Mouse (Mus musculus): Measurements from ENCODE around the gene Dgkz.

Gene Dgkz

DNA sequence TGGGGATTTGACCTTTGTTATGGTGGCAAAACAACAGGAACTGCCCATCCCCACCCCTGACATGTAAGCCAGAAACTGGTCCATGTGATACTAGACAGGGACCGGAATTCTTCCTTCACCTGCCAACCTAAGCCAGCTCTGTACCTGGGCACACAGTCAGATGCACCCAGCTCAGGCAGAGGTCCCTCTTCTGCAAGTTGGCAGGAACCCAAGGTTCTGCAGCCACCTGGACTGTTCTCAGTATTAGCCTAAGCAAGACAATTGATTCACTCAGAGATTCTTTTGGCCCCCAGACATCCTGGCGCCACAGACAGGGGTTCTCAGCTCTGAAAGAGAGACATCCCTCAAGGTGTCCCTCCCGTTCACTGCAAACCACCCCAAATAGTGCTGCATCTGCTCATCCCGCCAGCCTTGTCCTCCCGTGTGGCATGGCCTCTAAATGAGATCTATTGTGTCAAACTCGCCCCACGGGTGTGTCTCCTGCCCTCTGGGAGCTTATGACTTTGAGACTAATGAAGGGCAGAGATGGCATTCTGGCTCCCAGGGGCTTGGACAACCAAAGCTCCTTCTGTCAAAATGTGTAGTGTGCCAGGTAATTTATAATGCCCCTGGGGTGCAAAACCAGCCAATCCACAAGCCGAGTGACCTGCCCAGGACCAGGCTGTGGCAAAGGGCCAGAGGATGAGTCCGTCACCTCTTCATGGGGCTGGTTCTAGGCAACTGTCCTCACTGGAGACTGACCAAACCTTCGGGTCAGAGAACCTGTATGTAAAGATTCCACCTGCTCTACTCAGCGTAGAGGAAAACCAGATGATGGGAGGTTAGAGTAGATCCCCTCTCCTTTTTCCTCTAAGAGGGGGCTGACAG is 15.9 kb downstream of the Dgkz start:
- DNase-seq = peak; percentile 86

DNA sequence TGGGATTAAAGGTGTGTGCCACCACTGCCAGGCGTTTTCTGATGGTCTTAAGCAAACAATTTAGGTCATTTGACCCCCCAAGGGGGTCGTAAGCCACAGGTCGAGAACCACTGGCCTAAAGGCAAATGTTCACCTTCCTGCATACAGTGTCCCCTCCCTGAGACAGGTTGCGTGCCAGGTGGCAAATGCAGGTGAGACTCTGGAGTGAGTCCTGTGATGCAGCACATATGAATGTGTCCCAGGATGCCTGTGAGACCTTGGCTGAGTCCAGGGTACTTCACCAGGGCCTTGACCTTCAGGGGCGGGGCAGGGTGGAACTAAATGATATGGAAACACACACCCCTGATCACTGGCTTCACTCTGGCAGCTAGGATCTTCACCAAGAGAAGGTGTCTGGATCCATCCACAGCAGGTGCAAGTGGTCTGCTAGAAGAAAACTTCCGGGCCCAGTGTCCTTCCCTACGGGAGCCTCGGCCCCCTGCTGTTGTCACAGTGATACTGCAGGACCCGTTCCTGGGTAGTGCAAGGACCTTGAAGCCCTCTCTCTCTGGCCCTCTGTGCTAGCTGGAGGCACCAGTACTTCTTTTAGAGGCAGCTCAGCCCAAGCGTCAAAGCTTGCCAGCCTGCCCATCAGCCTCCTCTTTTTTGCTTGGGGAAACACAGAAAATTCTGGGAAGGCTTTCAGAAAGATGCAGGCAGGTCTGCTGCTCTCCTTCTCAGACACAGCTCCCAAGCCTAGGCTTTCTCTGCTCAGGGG is 16.8 kb downstream of the Dgkz start:
- DNase-seq = peak; percentile 60

DNA sequence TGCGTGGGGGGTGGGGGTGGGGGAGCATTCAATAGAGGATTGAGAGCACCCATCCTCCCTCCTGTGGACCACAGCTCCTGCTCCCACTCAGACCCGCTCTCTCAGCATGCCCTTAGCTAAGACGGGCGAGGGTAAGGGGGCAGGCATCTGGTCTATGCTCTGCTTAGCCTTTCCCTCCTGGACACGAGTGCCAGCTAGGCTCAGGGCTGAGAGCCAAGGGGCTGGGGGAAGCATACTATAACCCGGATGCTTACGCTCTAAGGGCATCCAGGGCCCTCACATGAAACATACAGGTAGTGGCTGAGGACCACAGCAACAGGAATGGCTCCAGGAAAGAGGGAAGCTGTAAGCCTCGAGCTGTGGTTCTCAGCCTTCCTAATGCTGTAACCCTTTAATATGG is 17.6 kb downstream of the Dgkz start:
- no peak for DNase-seq

DNA sequence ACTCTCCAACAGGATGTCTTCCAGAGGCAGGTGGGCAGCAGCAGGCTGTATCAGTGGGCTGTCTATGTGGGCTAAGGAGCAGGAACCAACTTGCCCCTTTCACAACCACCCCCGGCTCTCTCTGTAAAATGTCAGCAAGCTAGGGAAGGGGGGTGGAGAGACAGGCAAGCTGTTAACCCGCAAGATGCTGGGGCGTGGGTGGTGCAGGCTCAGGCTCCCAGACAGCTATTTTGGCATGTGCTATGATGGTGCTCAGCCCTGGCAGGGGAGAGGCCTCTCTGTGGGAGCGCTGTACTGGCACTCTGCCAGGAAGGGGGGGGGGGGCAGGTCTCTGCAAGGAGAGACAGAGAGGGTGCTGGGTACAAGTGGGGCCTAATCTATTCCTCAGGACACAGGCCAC is 18.6 kb downstream of the Dgkz start:
- DNase-seq = no peak

DNA sequence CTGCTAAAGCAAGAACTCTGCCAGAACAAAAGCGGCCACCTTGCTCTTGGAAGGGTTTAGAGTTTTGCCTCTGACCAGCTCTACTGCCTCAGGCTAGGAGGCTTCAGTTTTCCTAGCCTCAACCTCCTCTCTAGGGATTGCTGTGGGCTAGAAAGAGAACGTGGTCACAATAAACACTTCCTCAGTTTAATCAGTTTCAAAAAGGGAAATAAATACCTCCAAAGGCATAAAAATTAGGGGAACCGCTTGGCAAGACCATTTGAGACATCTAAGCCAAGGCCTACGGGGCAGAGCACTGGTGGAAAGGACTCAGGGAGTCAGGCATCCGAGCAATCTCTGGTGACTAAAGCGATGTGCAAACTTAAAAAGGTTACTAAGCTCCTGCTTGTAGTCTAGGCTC is 19.8 kb downstream of the Dgkz start:
- DNase-seq = no peak

DNA sequence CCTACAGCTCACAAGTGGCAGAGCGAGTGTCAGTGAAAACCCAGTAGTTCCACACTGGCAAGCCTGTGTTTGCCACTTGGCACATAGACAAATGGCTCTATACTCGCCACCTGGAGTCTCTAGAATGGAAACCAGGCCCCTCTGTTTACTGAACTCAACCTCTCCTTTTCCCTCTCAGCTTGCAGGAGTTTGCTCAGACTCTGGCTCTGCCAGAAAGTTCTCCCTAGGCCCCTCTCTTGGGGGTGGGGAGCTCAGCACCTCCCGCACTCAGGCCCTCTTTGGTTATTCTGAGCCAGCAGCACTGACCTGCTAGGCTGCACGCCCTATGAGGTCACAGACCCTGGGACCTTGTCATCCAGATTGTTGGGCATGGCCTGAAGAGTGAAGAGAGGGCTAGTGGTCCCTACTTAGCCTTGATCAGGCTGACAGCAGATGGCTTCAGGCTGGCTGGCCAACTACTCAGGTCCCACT is 20.5 kb downstream of the Dgkz start:
- no peak for DNase-seq

DNA sequence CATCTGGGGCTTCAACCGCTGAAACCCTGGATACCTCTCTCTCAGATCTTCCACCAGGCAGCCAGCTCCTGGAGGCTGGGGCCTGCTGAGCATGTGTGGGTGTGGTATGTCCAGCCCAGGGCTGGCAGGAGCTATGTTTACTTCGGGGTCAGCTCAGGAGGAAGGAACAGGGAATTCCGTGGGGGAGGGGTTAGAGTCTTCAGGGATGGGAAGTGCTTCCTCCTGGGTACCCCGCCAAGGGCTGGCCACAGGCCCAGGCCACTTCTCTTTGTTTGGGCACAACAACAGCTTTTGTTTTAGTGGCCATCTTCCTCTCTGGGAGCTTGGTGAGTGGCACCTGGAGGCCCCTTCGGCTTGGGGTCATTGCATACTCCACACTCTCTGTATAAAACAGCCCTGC is 21.8 kb downstream of the Dgkz start:
- DNase-seq = peak; percentile 54

DNA sequence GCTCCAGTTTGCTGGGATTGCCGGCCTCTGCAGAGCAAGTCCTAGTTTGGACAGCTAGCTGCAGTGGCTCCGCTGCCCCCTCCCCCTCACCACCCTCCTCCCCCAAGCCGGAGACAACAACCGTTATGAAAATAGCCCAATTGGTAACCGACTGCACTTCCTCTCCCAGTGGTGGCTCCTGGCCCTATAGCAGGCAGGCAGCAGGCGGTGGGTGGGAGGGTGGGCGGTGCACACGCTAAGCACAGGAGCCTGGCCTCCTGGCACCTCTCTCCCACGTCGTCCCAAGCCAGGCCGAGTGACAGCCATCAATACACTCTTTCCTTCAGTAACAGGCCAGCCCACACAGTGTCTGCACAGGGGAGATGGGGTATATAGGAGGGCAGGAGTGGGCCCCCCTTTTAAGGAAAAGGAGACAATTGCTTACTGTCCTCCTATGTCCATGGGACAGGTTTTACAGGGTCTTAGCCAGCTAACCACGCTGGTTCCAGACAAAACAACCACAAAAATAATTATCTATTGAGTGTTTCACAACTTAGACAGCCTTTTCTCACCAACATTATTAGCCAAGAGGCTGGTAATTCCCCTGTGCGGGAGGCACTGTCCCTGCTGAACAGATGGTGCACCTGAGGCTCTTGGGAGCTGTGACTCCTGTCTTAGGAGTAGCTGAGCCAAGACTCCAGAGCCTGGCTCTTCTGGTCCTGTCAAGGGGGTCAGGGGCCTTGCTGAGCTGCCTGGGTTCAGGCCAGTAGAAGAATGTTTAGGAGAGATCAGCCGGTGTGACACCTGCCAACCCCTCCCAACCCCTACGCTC is 25.2 kb downstream of the Dgkz start:
- DNase-seq = peak; percentile 76

DNA sequence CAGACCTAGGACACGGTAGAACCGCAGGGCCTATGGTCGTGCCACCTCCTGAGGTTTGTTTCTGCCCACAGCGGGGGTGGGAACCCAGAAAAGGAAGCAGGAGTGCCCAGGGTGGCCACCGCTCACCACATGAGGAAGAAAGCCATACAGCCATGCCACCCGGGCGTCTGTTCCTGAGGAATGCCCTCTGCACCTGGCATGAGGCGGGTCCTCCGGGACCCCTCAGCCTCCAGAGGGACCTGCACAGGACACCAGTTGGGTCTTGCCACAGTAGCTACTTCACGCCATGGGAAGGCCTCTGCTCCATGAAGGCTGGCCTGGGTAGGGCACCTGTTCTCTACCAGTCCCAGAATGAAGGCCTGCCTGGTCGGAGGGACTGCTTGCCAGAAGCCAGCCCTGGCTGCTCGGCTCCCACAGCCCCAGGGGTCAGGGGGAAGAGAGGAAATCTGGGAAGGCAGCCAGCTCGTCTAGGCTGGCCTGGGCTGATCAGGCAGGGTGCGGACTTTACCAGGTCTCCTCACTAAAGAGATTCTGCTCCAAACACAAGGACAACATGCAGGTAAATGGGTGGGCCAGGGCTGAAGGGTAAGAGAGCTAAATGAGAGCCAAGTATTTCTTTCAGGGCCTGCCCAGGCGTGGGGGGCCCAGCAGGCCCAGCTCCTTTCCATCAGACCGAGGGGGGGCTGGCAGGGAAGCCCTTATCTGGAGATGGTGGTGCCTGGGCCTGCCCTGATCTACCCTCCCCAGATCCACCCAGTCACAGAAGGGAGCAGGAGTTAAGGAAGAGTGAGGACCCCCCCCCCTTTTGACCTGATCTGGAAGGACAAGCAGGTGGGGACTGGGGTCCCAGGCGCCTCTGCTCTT is 26.0 kb downstream of the Dgkz start:
- DNase-seq = peak; percentile 75

DNA sequence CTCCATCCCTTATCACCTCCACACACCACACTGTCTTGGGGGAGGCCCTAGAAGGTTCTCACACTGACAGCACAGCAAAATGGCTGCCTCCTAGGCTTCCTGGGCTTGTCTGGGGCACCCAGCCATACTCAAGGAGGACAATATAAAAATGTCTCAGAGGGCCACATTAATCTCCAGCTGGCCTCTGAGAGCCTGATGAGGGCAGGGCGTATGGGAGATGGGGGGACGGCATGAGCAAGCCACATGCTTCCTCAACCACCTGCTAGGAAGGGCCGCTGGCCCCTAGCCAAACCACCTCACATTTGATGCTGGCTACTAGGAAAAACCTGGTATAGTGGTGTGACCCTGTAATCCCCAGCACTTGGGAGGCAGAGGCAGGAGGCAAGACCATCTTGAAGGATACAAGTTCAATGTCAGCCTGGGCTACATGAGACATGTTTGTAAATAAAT is 26.8 kb downstream of the Dgkz start:
- DNase-seq = peak; percentile 58

DNA sequence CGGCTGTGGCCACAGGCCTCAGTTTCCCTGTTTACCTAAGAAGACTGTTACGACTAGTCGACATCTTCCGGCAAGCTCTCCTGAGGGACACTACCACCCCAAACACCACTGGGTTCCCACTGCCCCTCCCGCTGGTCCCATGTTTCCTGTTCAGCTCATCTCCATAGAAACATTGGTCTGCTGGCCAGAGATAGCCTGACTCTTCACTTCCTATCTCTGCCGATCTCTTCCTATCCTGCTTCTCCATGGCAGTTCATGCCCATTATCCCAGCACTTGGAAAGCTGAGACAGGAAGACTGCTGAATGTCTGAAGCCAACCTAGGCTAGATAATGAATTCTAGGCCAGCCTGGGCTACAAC is 27.5 kb downstream of the Dgkz start:
- DNase-seq = no peak

DNA sequence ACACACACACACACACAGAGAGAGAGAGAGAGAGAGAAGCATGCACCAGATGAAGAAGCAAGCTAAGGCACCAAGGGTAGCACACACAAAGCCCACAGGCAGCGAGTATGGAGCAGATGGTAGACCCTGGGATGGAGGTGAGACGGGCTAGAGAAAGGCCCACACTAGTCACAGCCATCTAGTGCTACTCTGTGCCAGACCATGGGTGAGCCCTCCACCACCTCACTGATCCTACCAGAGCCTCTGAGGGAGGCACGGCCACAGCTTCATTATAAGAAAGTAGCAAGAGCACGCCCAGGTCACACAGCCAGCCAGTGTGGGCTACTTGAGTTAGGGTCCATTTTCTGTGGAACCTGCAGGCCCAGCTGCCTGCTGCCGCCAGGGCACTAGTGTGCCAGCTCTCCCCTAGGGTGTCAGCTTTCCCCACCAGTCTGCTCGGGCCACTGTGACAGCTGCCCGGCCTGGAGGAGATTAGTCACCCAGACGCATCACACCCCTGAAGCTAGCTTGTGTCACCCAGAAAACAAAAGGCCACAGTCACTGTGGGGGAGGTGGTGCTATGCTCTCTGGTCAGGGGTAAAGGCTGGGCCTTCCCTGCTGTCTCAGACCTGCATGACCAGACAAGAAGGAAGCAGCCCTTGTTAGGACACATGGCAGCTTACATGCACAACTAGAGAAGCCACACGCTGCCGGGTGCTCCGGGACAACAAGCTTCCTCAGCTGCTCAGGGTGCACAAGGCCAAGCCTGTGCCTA is 28.1 kb downstream of the Dgkz start:
- peak; percentile 52 for DNase-seq

DNA sequence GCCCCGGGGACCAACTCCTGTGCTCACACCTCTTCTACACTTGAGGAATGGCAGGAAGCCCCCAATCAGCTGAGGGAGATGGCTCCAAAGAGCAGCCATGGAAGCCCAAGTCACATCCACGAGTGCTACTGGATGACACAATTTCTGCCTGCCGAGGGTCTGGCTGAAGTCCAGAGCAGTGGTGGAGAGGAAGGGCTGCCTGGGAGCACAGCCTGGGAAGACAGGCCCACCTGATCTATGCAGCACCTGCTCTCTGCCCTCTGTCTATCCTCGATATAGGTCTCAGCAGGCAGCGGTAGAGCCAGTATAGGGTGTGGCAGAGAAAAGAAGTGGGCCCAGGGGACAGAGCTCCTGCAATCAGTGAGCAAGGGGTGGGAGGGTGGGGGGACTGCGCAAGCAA is 28.8 kb downstream of the Dgkz start:
- no peak for DNase-seq

DNA sequence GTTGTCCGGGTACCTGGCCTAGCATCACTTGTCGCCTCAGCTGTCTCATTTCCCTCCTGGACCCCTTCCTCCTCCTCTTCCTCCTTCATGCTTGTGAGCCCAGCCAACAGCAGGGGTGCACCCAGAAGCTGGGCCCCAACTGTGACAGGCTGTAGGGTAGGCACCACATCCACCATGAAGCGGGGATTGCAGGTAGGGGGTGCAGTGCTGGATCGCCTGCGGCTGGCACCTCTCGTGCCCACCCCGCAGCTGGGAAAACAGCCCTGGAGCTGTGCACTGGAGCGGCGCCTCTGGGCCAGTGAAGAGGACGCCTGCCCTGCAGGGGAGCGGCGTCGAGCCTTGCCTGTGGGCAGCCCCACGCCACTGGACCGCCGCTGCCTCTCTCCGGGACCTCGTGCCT is 30.2 kb downstream of the Dgkz start, which contains the start of gene Gm9821:
Gene Gm9821, plus strand, starts transcription at position 221 of the 400 bp plus-strand sequence.
- no peak for DNase-seq

DNA sequence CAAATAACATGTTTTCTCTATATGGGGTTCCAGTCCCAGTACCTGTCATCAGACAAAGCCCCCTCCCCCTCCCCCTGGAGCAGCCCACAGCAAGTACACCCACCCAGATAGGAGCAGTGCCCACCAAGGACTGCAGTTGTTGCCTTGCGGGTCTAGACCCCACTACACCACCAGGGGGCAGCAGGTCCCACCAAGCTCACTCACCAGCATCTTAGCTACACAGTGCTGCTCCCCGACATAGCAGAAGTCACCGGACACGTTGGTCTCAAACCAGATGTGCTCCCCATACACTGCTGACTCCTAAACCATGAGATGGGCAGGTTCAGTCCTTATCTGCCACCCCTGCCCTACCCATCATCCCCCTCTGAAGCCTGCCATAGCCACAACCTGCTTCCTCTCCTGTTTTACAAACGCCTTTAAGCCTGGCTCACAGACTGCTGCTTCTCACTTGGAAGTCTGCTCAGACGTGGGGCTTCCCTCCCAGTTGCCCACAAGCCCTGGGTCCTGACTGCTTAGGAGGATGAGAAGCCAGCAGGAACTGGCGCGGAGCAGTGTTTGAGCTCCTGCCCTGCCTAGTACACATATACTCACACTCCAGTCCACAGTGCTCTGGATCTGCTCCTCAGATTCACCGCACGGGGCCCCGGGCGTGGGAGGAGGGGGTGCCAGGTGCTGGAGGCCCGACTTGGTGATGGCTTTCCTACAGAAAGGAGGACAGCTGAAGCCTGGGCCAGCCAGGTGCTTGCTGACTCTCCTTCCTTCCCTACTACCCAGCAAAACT is 31.3 kb downstream of the Dgkz start:
- DNase-seq = peak; percentile 82

DNA sequence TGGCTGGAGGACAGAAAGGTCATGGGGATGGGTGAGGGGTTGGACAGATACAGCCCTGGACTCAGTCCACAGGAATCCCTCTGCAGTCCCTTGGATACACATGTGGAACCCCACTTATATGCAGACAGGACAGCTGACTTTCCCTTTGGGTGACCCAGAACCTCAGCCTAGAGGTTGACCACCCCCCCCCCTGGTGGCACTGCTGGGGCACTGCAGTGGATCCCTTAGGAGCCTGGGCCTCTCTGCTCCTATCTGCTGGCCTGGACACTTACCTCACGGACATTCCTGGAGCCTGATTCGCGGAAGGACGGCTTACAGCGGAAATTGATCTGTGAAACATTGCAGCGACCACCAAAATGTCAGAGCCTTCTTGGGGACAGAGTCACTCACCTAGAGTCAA is 33.3 kb downstream of the Dgkz start:
- no peak for DNase-seq

DNA sequence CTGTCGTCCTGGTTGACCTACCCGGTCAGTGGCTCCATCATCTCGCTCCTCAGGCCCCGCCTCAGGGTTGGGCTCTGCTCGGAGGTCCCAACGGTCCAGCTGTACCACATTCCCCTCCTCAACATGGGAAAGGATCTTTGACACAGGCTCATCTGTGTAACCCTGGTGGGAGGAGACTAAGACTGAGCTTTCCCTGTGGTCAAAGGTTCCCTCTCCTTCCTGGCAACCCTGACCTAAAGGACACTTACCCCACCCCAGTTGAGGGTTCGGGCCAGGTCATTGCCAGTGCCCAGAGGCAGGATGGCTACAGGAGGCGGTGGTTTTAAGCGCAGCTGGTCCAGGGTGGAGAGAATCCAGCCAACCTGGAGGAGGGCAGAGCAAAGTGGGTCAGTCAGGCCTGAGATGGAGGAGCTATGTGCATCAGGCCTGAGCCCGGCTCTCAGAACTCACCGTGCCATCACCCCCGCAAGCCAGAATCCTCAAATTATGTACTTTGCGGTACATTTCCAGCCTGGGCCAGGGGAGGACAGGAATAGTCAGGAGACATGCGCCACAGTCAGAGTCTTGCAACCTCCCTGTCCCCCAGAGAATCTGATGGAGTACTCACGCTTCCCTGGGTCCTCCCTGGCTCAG is 36.2 kb downstream of the Dgkz start:
- DNase-seq = no peak

DNA sequence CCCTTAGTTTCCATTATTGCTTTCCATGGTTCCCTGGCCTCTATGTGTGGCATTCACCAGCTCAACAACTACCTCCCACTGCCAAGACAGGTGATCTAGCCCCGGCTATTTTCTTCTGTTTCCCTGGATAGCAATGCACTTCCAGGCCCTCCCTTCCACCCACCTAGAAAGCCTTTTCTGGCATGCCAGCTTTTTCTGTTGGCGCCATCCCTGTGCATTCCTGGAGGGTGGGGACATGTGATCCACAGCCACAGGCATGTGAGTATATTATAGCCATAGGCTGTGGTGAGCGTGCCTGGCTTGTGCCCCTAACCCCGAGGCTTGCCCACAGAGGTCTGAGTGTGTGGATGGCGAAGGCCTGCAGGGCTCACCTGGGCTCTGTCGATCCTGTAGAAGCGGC is 39.5 kb downstream of the Dgkz start:
- peak; percentile 16 for DNase-seq

DNA sequence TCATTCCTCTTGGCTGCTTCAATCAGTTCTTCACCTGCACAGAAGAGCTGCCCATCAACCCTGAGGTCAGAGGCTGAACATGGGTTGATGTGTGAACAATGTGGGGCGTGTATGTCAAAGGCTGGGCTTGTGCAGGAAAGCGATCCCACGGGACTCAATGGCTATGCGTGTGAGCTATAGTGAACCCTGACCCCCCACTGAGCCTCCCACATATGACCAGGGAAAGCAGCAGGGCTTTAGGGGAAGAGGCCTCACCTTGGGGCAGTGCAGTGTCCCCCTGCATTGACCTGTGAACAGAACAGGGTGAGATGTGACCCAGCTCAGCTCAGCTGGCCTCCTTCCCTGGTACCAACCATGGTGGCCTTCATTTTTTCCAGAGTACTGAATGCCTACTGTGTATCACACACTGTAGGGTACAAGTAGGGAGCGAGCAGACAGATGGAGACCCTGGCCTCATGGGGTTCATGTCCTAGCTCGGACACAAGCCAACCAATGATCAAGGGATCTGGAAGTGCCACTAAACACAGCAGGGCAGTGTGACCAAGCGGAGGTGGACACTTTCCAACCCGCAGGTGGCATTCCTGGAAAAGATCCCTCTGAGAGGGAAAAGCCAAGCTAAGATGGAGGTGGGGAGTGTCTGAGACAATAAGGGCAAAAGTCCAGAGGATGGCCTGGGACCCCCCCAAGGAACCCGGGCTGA is 40.7 kb downstream of the Dgkz start:
- DNase-seq = peak; percentile 62

Measured in cerebellum, adult 11 months (tissue).